Mouse (Mus musculus): Measurements from ENCODE around the gene Caskin1. TPM values are rescaled to one million over a fixed set of nuclear protein-coding genes. Genes with fewer than 3 reads are reported as not detected.

Caskin1 gene
- total RNA-seq, 2 experiments from 2014 or later: 62.4 to 65.2 TPM

Other genes starting within 250 kb of the Caskin1 start
- gene Ccnf, start 237.1 kb upstream of the Caskin1 start, total RNA-seq (2021): 10 to 100 TPM; 23.3 to 25.5 TPM
- gene Abca17, start 137.5 kb upstream of the Caskin1 start, total RNA-seq (2021): under 1 TPM in 1 of 2 experiments, not detected in 1; 0.11 TPM
- gene Abca3, start 136.7 kb upstream of the Caskin1 start, total RNA-seq (2021): 10 to 100 TPM; 27.2 to 38.5 TPM
- gene Rnps1, start 74.0 kb upstream of the Caskin1 start, total RNA-seq (2021): 100 to 1,000 TPM; 122 to 133 TPM
- gene Eci1, start 62.0 kb upstream of the Caskin1 start, total RNA-seq (2021): 100 to 1,000 TPM; 165 to 199 TPM
- gene Dnase1l2, start 45.5 kb upstream of the Caskin1 start, total RNA-seq (2021): 1 to 10 TPM; 3.1 to 3.4 TPM
- gene E4f1, start 18.3 kb upstream of the Caskin1 start, total RNA-seq (2021): 10 to 100 TPM; 31.8 to 35.1 TPM
- gene Pgp, start 18.2 kb upstream of the Caskin1 start, total RNA-seq (2021): 10 to 100 TPM; 44.6 to 46.4 TPM
- gene Bricd5, start 14.7 kb upstream of the Caskin1 start, total RNA-seq (2021): under 1 TPM; 0.50 to 0.93 TPM
- gene Mlst8, start 9.5 kb upstream of the Caskin1 start, total RNA-seq (2021): 10 to 100 TPM; 28.0 to 30.0 TPM
- 100 to 1,000 TPM; 137 to 149 TPM for gene Traf7, start 39.3 kb downstream of the Caskin1 start, total RNA-seq (2021)
- gene Rab26, start 45.6 kb downstream of the Caskin1 start, total RNA-seq (2021): 1 to 10 TPM; 1.1 to 1.9 TPM
- 10 to 100 TPM; 67.8 to 70.9 TPM for gene Pkd1, start 61.2 kb downstream of the Caskin1 start, total RNA-seq (2021)
- gene Tsc2, start 144.0 kb downstream of the Caskin1 start, total RNA-seq (2021): 100 to 1,000 TPM; 110 to 119 TPM
- 10 to 100 TPM; 13.3 to 13.8 TPM for gene Nthl1, start 144.1 kb downstream of the Caskin1 start, total RNA-seq (2021)
- 10 to 100 TPM; 62.2 to 64.2 TPM for gene Slc9a3r2, start 161.7 kb downstream of the Caskin1 start, total RNA-seq (2021)
- not detected for gene Npw, start 169.9 kb downstream of the Caskin1 start, total RNA-seq (2021)
- 10 to 100 TPM; 47.5 to 48.9 TPM for gene Zfp598, start 181.1 kb downstream of the Caskin1 start, total RNA-seq (2021)
- gene Syngr3, start 201.4 kb downstream of the Caskin1 start, total RNA-seq (2021): 1 to 10 TPM; 6.1 to 9.4 TPM
- 10 to 100 TPM; 28.4 to 28.8 TPM for gene Gfer, start 207.6 kb downstream of the Caskin1 start, total RNA-seq (2021)
- 1 to 10 TPM; 6.2 to 8.5 TPM for gene Noxo1, start 207.6 kb downstream of the Caskin1 start, total RNA-seq (2021)
- 10 to 100 TPM; 37.8 to 40.9 TPM for gene Tbl3, start 219.1 kb downstream of the Caskin1 start, total RNA-seq (2021)
- not detected for gene Rnf151, start 229.5 kb downstream of the Caskin1 start, total RNA-seq (2021)
- 100 to 1,000 TPM; 867 to 881 TPM for gene Rps2, start 229.5 kb downstream of the Caskin1 start, total RNA-seq (2021)
- 100 to 1,000 TPM; 210 to 213 TPM for gene Ndufb10, start 235.9 kb downstream of the Caskin1 start, total RNA-seq (2021)
- gene Rpl3l, start 239.2 kb downstream of the Caskin1 start, total RNA-seq (2021): 1 to 10 TPM; 5.9 to 6.9 TPM
- 10 to 100 TPM; 62.0 to 74.6 TPM for gene Msrb1, start 248.0 kb downstream of the Caskin1 start, total RNA-seq (2021)